Mouse (Mus musculus): ENCODE data around the gene Ror2.

Ror2 gene

DNA sequence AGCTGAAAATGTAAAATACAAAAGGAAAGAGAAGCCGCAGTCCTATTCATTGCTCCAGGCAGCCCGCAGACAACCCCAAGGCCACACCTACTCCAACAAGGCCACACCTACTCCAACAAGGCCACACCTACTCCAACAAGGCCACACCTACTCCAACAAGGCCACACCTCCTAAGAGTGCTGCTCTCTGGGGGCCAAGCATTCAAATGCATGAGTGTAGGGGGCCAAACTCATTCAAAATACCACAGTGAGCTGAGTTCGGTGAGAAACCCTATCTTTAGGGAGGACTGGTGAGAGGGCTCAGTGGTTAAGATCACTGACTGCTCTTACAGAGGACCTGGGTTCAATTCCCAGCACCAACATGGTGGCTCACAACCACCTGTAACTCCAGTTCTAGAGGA lies 60.0 kb downstream of the Ror2 start:
- ChIA-PET CTCF (no interaction called here), POLR2A (interaction anchor here in 3 of 4 experiments (0.6 to 1.2 kb wide), 8 partner anchors 9 to 1632 kb away, joined by 3 to 4 read pairs (median 3); no protein-coding TSS in a partner anchor)

- ChIA-PET CTCF (no interaction called here), POLR2A (interaction anchor here in 3 of 4 experiments (0.6 to 1.7 kb wide), 11 partner anchors 9 to 1368 kb away, joined by 3 to 9 read pairs (median 3); no protein-coding TSS in a partner anchor)
Measured at GRCm38 (mm10) chr13:53221176-53221575, 64.7 kb downstream of the Ror2 start.

DNA sequence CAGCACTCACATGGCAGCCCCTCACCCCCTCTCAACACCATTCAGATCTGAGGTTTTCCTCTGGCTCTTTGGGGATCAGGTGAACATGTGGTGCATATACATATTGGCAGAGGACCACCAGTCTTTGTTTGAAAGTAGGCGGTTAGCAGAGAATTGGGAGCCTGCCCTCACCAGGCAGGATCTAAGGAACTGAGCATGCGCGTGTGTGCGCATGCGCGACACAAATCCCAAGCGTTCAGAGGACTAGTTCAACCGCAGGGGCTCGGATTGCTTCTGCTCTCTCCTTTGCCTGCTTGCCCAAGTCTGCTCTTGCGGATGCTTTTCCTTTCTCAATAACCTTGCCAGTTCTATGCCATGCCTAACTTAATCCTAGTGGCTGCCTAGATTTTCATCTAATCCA lies 66.0 kb downstream of the Ror2 start:
- POLR2A ChIA-PET = interaction anchor here in 1 of 4 experiments (1.7 kb wide), 1 partner anchor 13 kb away, joined by 9 read pairs; no protein-coding TSS in a partner anchor
- CTCF ChIA-PET = no interaction called here

GRCm38 (mm10) chr13:53219391-53219790 lies 66.5 kb downstream of the Ror2 start:
- ChIA-PET POLR2A (interaction anchor here in 1 of 4 experiments (1.0 to 1.4 kb wide), 2 partner anchors 14 to 28 kb away, joined by 3 read pairs; no protein-coding TSS in a partner anchor), CTCF (no interaction called here)

GRCm38 (mm10) chr13:53217396-53217975 lies 68.4 kb downstream of the Ror2 start:
- CTCF ChIA-PET = interaction anchor here in 2 of 4 experiments (0.5 to 1.2 kb wide), 2 partner anchors 98 to 100 kb away, joined by 5 to 6 read pairs; no protein-coding TSS in a partner anchor
- POLR2A ChIA-PET = interaction anchor here in 2 of 4 experiments (1.4 to 1.6 kb wide), 2 partner anchors 13 to 16 kb away, joined by 3 to 6 read pairs; no protein-coding TSS in a partner anchor

- POLR2A ChIA-PET = interaction anchor here (0.6 to 1.9 kb wide), 26 partner anchors 8 to 332 kb away, joined by 3 to 8 read pairs (median 3); no protein-coding TSS in a partner anchor
Measured at GRCm38 (mm10) chr13:53211971-53212733, 73.8 kb downstream of the Ror2 start.

DNA sequence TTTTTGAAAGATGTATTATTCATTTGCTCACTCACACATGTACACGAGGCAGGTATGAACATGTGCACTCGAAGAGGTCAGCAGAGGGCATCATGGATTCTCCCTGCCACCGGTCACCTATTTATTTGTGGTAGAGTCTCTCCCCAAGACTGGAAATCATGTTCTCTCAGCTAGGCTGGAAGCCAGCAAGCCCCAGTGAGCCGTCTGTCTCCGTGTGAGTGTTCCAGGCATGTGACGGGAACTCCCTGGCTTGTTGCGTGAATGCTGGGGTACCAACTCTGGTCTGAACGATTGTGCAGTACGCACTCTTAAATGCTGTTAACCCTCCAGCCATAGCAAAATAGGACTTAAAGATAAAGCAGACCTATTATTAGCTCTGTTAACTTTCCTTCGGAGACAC lies 77.4 kb downstream of the Ror2 start:
- CTCF ChIA-PET = no interaction called here
- POLR2A ChIA-PET = interaction anchor here in 1 of 4 experiments (1.6 kb wide), 1 partner anchor 13 kb away, joined by 4 read pairs; no protein-coding TSS in a partner anchor

More at GRCm38 (mm10) chr13:53211971-53212733, 73.8 kb downstream of the Ror2 start:
- CTCF ChIA-PET = interaction anchor here in 2 of 4 experiments (0.6 to 1.6 kb wide), 4 partner anchors 12 to 93 kb away, joined by 3 to 6 read pairs (median 5); no protein-coding TSS in a partner anchor

- CTCF ChIA-PET = interaction anchor here in 2 of 4 experiments (0.6 to 1.4 kb wide), 3 partner anchors 12 to 86 kb away, joined by 3 to 6 read pairs (median 4); no protein-coding TSS in a partner anchor
- POLR2A ChIA-PET = interaction anchor here in 2 of 4 experiments (0.9 to 4.6 kb wide), 16 partner anchors 9 to 35 kb away, joined by 3 to 22 read pairs (median 3); no protein-coding TSS in a partner anchor
Measured at GRCm38 (mm10) chr13:53205128-53205911, 80.6 kb downstream of the Ror2 start.

DNA sequence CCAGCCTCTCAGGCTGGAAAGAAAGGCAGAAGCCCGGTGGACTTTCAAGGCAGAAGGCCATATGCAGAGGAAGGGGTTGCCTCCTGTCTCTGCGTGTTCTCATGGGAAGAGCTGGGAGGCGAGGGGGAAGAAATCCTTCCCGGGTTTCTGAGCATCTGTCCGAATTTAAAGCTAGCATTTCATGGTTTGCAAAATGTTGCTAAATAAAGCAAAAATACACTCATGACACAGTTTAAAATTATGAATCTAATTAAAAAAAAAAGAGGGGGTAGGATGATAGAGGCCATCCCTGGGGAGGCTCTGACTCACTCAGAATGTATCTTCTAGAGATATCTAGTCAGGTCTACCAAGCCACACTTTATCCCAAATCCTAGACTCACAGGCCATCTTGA lies 83.5 kb downstream of the Ror2 start:
- CTCF ChIA-PET = no interaction called here
- POLR2A ChIA-PET = interaction anchor here (0.6 to 4.6 kb wide), 20 partner anchors 10 to 82 kb away, joined by 3 to 22 read pairs (median 5); no protein-coding TSS in a partner anchor

GRCm38 (mm10) chr13:53201628-53202438 lies 84.1 kb downstream of the Ror2 start:
- CTCF ChIA-PET = no interaction called here
- POLR2A ChIA-PET = interaction anchor here in 3 of 4 experiments (0.5 to 4.6 kb wide), 27 partner anchors 9 to 83 kb away, joined by 3 to 22 read pairs (median 4); no protein-coding TSS in a partner anchor

DNA sequence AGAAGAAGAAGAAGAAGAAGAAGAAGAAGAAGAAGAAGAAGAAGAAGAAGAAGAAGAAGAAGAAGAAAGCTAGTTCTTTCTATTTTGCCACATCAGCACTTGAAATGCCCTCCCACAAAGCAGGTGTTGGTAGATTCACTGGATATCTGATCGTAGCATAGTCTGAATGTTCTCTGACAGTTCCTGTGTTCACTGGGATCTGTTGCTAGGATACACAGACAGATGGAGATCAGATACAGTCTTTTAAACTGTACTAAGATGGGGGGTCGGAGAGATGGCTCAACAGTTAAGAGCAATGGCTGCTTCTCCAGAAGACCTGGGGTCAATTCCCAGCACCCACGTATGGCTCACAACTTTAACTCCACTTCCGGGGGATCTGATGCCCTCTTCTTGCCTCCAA lies 85.8 kb downstream of the Ror2 start:
- CTCF ChIA-PET = interaction anchor here in 1 of 4 experiments (0.6 kb wide), 1 partner anchor 12 kb away, joined by 6 read pairs; no protein-coding TSS in a partner anchor
- POLR2A ChIA-PET = interaction anchor here in 1 of 4 experiments (0.5 to 1.1 kb wide), 4 partner anchors 9 to 1237 kb away, joined by 3 to 4 read pairs (median 3); no protein-coding TSS in a partner anchor

- ChIA-PET CTCF (no interaction called here), POLR2A (interaction anchor here in 3 of 4 experiments (0.6 to 1.6 kb wide), 10 partner anchors 13 to 1236 kb away, joined by 3 to 8 read pairs (median 3); partner anchors contain the start of gene Sptlc1 (in 1 of the 3))
Measured at GRCm38 (mm10) chr13:53199262-53199661, 86.7 kb downstream of the Ror2 start.

GRCm38 (mm10) chr13:53196690-53197089 lies 89.2 kb downstream of the Ror2 start:
- ChIA-PET POLR2A (interaction anchor here in 3 of 4 experiments (0.5 to 8.8 kb wide), 18 partner anchors 8 to 1554 kb away, joined by 3 to 171 read pairs (median 4); no protein-coding TSS in a partner anchor), CTCF (interaction anchor here in 2 of 4 experiments (0.8 to 1.6 kb wide), 2 partner anchors 15 to 77 kb away, joined by 4 to 5 read pairs; no protein-coding TSS in a partner anchor)

DNA sequence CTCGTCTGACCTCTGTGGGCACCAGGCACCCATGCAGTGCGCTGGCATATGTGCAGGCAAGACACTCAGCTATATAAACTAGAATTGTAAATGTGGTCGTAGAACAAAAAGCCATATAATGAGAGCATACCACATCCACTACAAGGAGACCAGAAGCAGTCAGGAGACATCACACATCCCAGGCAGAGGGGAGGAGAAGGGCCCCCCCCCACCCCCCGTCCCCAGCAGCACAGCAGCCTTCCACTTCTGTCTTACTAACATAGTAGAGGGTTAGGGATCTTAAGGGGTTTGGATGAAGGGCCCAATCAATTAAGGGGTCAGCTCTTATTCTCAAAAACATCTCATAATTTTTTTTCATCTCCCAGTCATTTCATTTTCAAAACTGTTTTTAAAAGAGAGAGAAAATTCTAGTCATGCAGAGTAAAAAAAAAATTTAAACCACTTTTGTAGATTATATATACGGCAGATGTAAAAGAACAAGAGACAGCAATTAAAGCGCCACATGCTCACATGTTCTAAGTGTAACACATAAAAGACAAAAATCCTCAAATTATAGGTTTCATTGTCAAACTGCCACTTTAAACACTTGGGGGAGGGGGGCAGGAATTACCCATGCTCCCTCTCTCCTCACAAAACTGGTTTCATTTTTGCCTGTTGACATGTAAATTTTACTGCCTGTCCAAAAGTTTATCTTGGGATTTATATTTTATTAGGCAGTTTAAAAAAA lies 89.8 kb downstream of the Ror2 start:
- ChIA-PET POLR2A (interaction anchor here in 3 of 4 experiments (0.6 to 8.8 kb wide), 24 partner anchors 8 to 129 kb away, joined by 3 to 171 read pairs (median 4); no protein-coding TSS in a partner anchor), CTCF (interaction anchor here in 2 of 4 experiments (0.8 to 1.6 kb wide), 2 partner anchors 15 to 77 kb away, joined by 4 to 5 read pairs; no protein-coding TSS in a partner anchor)

DNA sequence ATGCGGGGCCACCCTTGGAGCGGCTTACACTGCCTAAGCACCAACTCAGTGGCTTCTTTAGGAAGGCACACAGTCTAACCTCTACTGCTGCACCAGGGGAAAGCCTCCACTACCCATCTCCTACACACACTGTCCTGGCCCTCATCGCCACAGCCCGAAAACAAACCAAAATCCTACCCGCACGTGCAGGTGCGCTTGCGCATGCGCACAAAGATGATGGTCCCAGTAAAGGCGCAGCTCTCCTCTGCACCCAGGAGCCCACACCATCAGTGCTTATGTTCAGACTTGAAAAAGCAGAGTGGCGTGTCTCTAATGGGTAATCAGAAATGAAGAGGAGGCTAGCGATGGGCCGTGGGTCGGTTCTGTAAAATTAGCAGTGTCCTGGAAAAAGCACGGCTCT lies 91.6 kb downstream of the Ror2 start:
- POLR2A ChIA-PET = interaction anchor here in 3 of 4 experiments (0.6 to 8.8 kb wide), 18 partner anchors 8 to 139 kb away, joined by 3 to 171 read pairs (median 4); no protein-coding TSS in a partner anchor
- CTCF ChIA-PET = interaction anchor here in 1 of 4 experiments (0.6 kb wide), 1 partner anchor 355 kb away, joined by 4 read pairs; no protein-coding TSS in a partner anchor

DNA sequence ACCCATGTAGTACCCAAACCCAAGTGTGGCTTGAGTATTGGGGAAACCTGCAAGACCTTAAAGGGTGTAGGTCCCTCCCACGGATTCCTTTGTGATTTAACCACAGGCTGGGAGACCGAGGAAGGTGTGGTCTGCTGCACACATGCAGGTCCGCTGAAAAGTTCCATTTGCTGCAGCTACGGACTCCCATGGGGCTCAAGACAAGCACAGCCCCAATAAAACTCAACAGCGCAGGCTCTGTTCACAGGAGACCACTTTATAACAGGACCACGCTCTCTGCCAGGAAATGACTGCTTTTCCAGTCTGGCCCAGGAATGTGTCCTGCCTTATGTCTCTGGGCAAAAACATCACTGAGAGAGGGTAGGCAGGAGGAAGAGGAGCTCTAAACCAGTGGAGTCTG lies 92.2 kb downstream of the Ror2 start:
- ChIA-PET POLR2A (interaction anchor here in 3 of 4 experiments (0.6 to 8.8 kb wide), 22 partner anchors 8 to 140 kb away, joined by 3 to 171 read pairs (median 4); no protein-coding TSS in a partner anchor), CTCF (interaction anchor here in 2 of 4 experiments (0.6 to 1.8 kb wide), 2 partner anchors 16 to 169 kb away, joined by 4 to 7 read pairs; no protein-coding TSS in a partner anchor)

Measured in embryonic stem cell, embryonic (primary cell).